ENCODE assay signal across 10 mouse cellular contexts in genomic region chr11:59094213-59094612, GRCm38 (mm10). TPM values are rescaled to one million over a fixed set of nuclear protein-coding genes. Genes with fewer than 3 reads are reported as not detected.
DNase-seq lines count a peak whose midpoint lies in the region; ATAC-seq and TF ChIP-seq lines count a peak whose summit lies in the region.
"Had no signal": no experiment of that assay in that cellular context is flagged by ENCODE, and none has a peak within 500 bp of the region (broad histone marks: within the 10 kb centered on the region; RNA-seq: fewer than 3 reads in every experiment).

No protein-coding gene starts in this region.

- no peak overlapping the region for H3K9ac ChIP-seq in CH12.LX (ENCODE audit: insufficient read depth, low read depth)
- no peak overlapping the region for H3K9ac ChIP-seq in forebrain, embryonic 15.5 days (replicated peaks)
- H3K9ac ChIP-seq: hindbrain, embryonic 15.5 days; limb, embryonic 15.5 days had no signal

- no peak for TF ChIP-seq EP300 in CH12.LX (IDR thresholded peaks at IDR 0.05; ENCODE audit: low read length)

- H3K9me3 ChIP-seq in CH12.LX (replicated peaks; ENCODE audit: low read length) = peaks cover 4% of the 10 kb centered on the region
- no peaks in the 10 kb centered on the region for H3K9me3 ChIP-seq in heart, embryonic 10.5 days
- no peaks in the 10 kb centered on the region for H3K9me3 ChIP-seq in forebrain, embryonic 15.5 days
- H3K9me3 ChIP-seq: hindbrain, embryonic 15.5 days; limb, embryonic 15.5 days had no signal

- 69% methylated on average over 4 of the region's 4 CpGs for WGBS in heart, embryonic 10.5 days
- 65% methylated on average over 4 of the region's 4 CpGs for WGBS in forebrain, embryonic 15.5 days

- H3K4me3 ChIP-seq in CH12.LX (replicated peaks in 1 of 3; ENCODE audit: low read depth in 2 of 3, low read length in 2 of 3, poor library complexity in 1 of 3) = no peak overlapping the region
- no peak overlapping the region for H3K4me3 ChIP-seq in heart, embryonic 10.5 days
- H3K4me3 ChIP-seq in forebrain, embryonic 15.5 days = no peak overlapping the region
- H3K4me3 ChIP-seq: hindbrain, embryonic 15.5 days; limb, embryonic 15.5 days had no signal

- no peaks in the 10 kb centered on the region for H3K36me3 ChIP-seq in CH12.LX (replicated peaks in 1 of 2; ENCODE audit: control insufficient read depth in 1 of 2, insufficient read depth in 1 of 2, low read length in 1 of 2)
- peaks cover 73% of the 10 kb centered on the region for H3K36me3 ChIP-seq in heart, embryonic 10.5 days
- H3K36me3 ChIP-seq in forebrain, embryonic 15.5 days = no peaks in the 10 kb centered on the region
- H3K36me3 ChIP-seq: hindbrain, embryonic 15.5 days; limb, embryonic 15.5 days had no signal

- peak; percentile 61 for ATAC-seq in megakaryocyte progenitor cell, adult 5-6 weeks (replicated peaks; ENCODE audit: poor library complexity)
- ATAC-seq in forebrain, embryonic 15.5 days (replicated peaks) = no peak

- no peaks in the 10 kb centered on the region for H3K79me2 ChIP-seq in CH12.LX (replicated peaks; ENCODE audit: control insufficient read depth, extremely low read depth, insufficient read depth, poor library complexity, severe bottlenecking)

- dilution Hi-C loops in CH12.LX (cut with MboI; ENCODE audit: extremely low pct_ligation_motif_present, extremely low pct_unique_long_range_greater_than_20kb, low sequenced_read_pairs) = no loop called here

- peak; percentile 41 for TF ChIP-seq RAD21 in CH12.LX (IDR thresholded peaks at IDR 0.05; ENCODE audit: low read depth, low read length)

- TF ChIP-seq CTCF in CH12.LX (conservative IDR thresholded peaks at IDR 0.05 in 1 of 2, IDR thresholded peaks at IDR 0.05 in 1 of 2; ENCODE audit: low read depth in 2 of 2, low read length in 2 of 2) = peak; percentile 57 to 58

- DNase-seq in kidney, adult 9 months = peak; percentile 4
- no peak for DNase-seq in kidney, adult 11 months
- DNase-seq in CH12.LX (ENCODE audit: extremely low read depth) = peak; percentile 27
- peak; percentile 78 for DNase-seq in ZHBTc4 (ENCODE audit: low read depth, low spot score)
- DNase-seq in layer of hippocampus, adult 8-10 months (ENCODE audit: low spot score in 2 of 2) = no peak
- no peak for DNase-seq in heart, embryonic 10.5 days (ENCODE audit: low spot score)

- no peak for TF ChIP-seq POLR2A in CH12.LX (IDR thresholded peaks at IDR 0.05; ENCODE audit: low read depth, low read length)

- no peak overlapping the region for H3K4me2 ChIP-seq in CH12.LX (ENCODE audit: insufficient read depth, low read depth, poor library complexity, severe bottlenecking)
- no peak overlapping the region for H3K4me2 ChIP-seq in forebrain, embryonic 15.5 days (replicated peaks)
- H3K4me2 ChIP-seq: hindbrain, embryonic 15.5 days; limb, embryonic 15.5 days had no signal

- peaks cover 5% of the 10 kb centered on the region for H3K27me3 ChIP-seq in CH12.LX (replicated peaks)
- no peaks in the 10 kb centered on the region for H3K27me3 ChIP-seq in heart, embryonic 10.5 days (ENCODE audit: insufficient read depth, poor library complexity, severe bottlenecking)
- no peaks in the 10 kb centered on the region for H3K27me3 ChIP-seq in forebrain, embryonic 15.5 days
- H3K27me3 ChIP-seq: hindbrain, embryonic 15.5 days; limb, embryonic 15.5 days had no signal

- in situ Hi-C loops in CH12.LX (cut with MboI; ENCODE audit: low pct_ligation_motif_present, low pct_unique_long_range_greater_than_20kb, low sequenced_read_pairs) = loop anchor here (10.0 kb wide), 1 partner anchor 201 kb away; the partner anchor contains the start of gene Wnt3a

- no peak overlapping the region for H3K27ac ChIP-seq in CH12.LX (ENCODE audit: insufficient read depth, low read depth)
- no peak overlapping the region for H3K27ac ChIP-seq in heart, embryonic 10.5 days
- H3K27ac ChIP-seq in forebrain, embryonic 15.5 days (replicated peaks) = no peak overlapping the region
- H3K27ac ChIP-seq: hindbrain, embryonic 15.5 days; limb, embryonic 15.5 days had no signal

- H3K4me1 ChIP-seq in CH12.LX (ENCODE audit: control insufficient read depth in 1 of 2, insufficient read depth in 2 of 2) = no peaks in the 10 kb centered on the region
- H3K4me1 ChIP-seq in heart, embryonic 10.5 days = no peaks in the 10 kb centered on the region
- H3K4me1 ChIP-seq in forebrain, embryonic 15.5 days = no peaks in the 10 kb centered on the region
- H3K4me1 ChIP-seq: hindbrain, embryonic 15.5 days; limb, embryonic 15.5 days had no signal

TF ChIP-seq in CH12.LX, 34 proteins besides CTCF, POLR2A, EP300 and RAD21:
- TF ChIP-seq NRF1 (IDR thresholded peaks at IDR 0.05; ENCODE audit: low read depth, low read length) (no peak), MAX (IDR thresholded peaks at IDR 0.05; ENCODE audit: low read length) (no peak), ZNF384 (IDR thresholded peaks at IDR 0.05; ENCODE audit: low read depth, low read length) (peak; percentile 84), USF2 (conservative IDR thresholded peaks at IDR 0.05; ENCODE audit: low read depth, low read length) (no peak), RCOR1 (conservative IDR thresholded peaks at IDR 0.05; ENCODE audit: low read depth, low read length) (no peak), CHD2 (IDR thresholded peaks at IDR 0.05; ENCODE audit: low read length) (no peak), JUND (conservative IDR thresholded peaks at IDR 0.05; ENCODE audit: low read depth, low read length) (no peak), MYC (IDR thresholded peaks at IDR 0.05; ENCODE audit: low read depth, low read length) (0 out of 2 replicates have a peak, but pooled peaks have one; percentile 16), CHD1 (IDR thresholded peaks at IDR 0.05; ENCODE audit: low read depth, low read length) (no peak), MAZ (IDR thresholded peaks at IDR 0.05; ENCODE audit: low read depth, low read length) (no peak), MEF2A (IDR thresholded peaks at IDR 0.05; ENCODE audit: borderline replicate concordance, low read depth, low read length) (no peak), SMC3 (IDR thresholded peaks at IDR 0.05; ENCODE audit: low read depth, low read length) (peak; percentile 26), PAX5 (IDR thresholded peaks at IDR 0.05; ENCODE audit: low read length) (no peak)

RNA-seq across cellular contexts. Expression of gene Obscn, which starts 42.0 kb away (rescaled TPM):
- 0.13 and 0.17 TPM in 2 replicates for total RNA-seq in CH12.LX (2012; rRNA removed)
- 0.08 and 0.13 TPM in 2 replicates for total RNA-seq in CH12.LX (2014; rRNA removed)
- 0.09 and 0.14 TPM in 2 replicates for polyA plus RNA-seq in CH12.LX (2012; ENCODE audit: insufficient read length, low read depth)
- total RNA-seq in megakaryocyte progenitor cell, adult 5-6 weeks (2015) = 0.07 TPM in 1 of 2 replicates, not detected in the other
- under 0.01 TPM in 1 of 2 replicates, not detected in the other for total RNA-seq in megakaryocyte progenitor cell, adult 5-6 weeks (2017)
- 1 to 10 TPM; 1.2 to 1.9 (median 1.5) TPM for total RNA-seq in layer of hippocampus, adult 8-10 months (2022)
- 20.6 and 36.7 TPM in 2 replicates for polyA plus RNA-seq in heart, embryonic 10.5 days (2016; fragmentation: Nextera tagmentation; extraction: Ambion mirVana)
- 0.06 and 0.19 TPM in 2 replicates for polyA plus RNA-seq in forebrain, embryonic 15.5 days (2015; fragmentation: Nextera tagmentation; extraction: Ambion mirVana)

Comparison
In these comparisons a context has a peak if more than half of its experiments do, and no peak if none do; other contexts are left out.
1. DNase-seq: peak in kidney, adult 9 months (single experiment), CH12.LX (single experiment) and ZHBTc4 (single experiment); none in kidney, adult 11 months (single experiment), layer of hippocampus, adult 8-10 months (0 of 2) and heart, embryonic 10.5 days (single experiment).